Comparison of ENCODE assay signal across 9 mouse cellular contexts in genomic region chr15:26875687-26876086, GRCm38 (mm10). TPM values are rescaled to one million over a fixed set of nuclear protein-coding genes. Genes with fewer than 3 reads are reported as not detected.
DNase-seq lines count a peak whose midpoint lies in the region; ATAC-seq and TF ChIP-seq lines count a peak whose summit lies in the region.
"Had no signal": no experiment of that assay in that cellular context is flagged by ENCODE, and none has a peak within 500 bp of the region (broad histone marks: within the 10 kb centered on the region; RNA-seq: fewer than 3 reads in every experiment).

No protein-coding gene starts in this region.

- H3K36me3 ChIP-seq in liver, adult 2 months (ENCODE audit: control insufficient read depth, insufficient read depth, low read length), result no peaks in the 10 kb centered on the region
- no peaks in the 10 kb centered on the region for H3K36me3 ChIP-seq in liver, embryonic 12.5 days
- H3K36me3 ChIP-seq in embryonic facial prominence, embryonic 15.5 days, result no peaks in the 10 kb centered on the region

- intact Hi-C loops in heart, postnatal 25 days (cut with DNase I), result no loop called here

- no peaks in the 10 kb centered on the region for H3K9me3 ChIP-seq in liver, embryonic 12.5 days (replicated peaks)
- H3K9me3 ChIP-seq in embryonic facial prominence, embryonic 15.5 days (replicated peaks), result no peaks in the 10 kb centered on the region

- no peaks in the 10 kb centered on the region for H3K79me2 ChIP-seq in liver, adult 2 months (ENCODE audit: control insufficient read depth, insufficient read depth, low read length)

- H3K4me2 ChIP-seq in liver, embryonic 12.5 days, result no peak overlapping the region
- H3K4me2 ChIP-seq in embryonic facial prominence, embryonic 15.5 days (replicated peaks), result no peak overlapping the region

- 27% methylated on average over 4 of the region's 4 CpGs for WGBS in liver, adult 2 months
- WGBS in liver, embryonic 12.5 days (ENCODE audit: insufficient replicate concordance), result 59% methylated on average over 4 of the region's 4 CpGs
- 11% methylated on average over 4 of the region's 4 CpGs for WGBS in embryonic facial prominence, embryonic 15.5 days

- H3K27ac ChIP-seq in liver, adult 2 months (replicated peaks; ENCODE audit: insufficient read depth, low read depth, low read length), result no peak overlapping the region
- H3K27ac ChIP-seq in liver, embryonic 12.5 days, result no peak overlapping the region
- peak overlapping the region; percentile 68; the same call in 1 of the 2 replicates for H3K27ac ChIP-seq in embryonic facial prominence, embryonic 15.5 days (replicated peaks)
- H3K27ac ChIP-seq: liver, embryonic 14.5 days had no signal

- H3K4me1 ChIP-seq in liver, adult 2 months (ENCODE audit: control insufficient read depth, insufficient read depth, low read length), result no peaks in the 10 kb centered on the region
- H3K4me1 ChIP-seq in liver, embryonic 12.5 days, result no peaks in the 10 kb centered on the region
- peaks cover 21% of the 10 kb centered on the region for H3K4me1 ChIP-seq in embryonic facial prominence, embryonic 15.5 days

- H3K4me3 ChIP-seq in liver, adult 2 months (ENCODE audit: insufficient read depth, low read depth, low read length), result no peak overlapping the region
- no peak overlapping the region for H3K4me3 ChIP-seq in liver, embryonic 12.5 days
- no peak overlapping the region for H3K4me3 ChIP-seq in embryonic facial prominence, embryonic 15.5 days (replicated peaks)

- DNase-seq in liver, adult 2 months (ENCODE audit: extremely low read depth, low read depth, low spot score), result peak; percentile 3
- DNase-seq in heart, postnatal 25 days (ENCODE audit: low spot score), result peak; percentile 6
- DNase-seq in layer of hippocampus, adult 8-10 months (ENCODE audit: low spot score in 2 of 2), result peak; percentile 62 to 71
- DNase-seq in lung, postnatal 14 days, result peak; percentile 83
- peak; percentile 39 for DNase-seq in right cerebral cortex, postnatal 25 days
- no peak for DNase-seq in thymus, postnatal 36 days

- no peak for ATAC-seq in liver, embryonic 12.5 days
- ATAC-seq in embryonic facial prominence, embryonic 15.5 days (ENCODE audit: insufficient number of reproducible peaks, low FRiP score, low TSS enrichment, low read depth), result peak; percentile 75

- no peak overlapping the region for H3K9ac ChIP-seq in liver, adult 2 months (ENCODE audit: low read depth, low read length)
- H3K9ac ChIP-seq in liver, embryonic 12.5 days, result no peak overlapping the region
- H3K9ac ChIP-seq in embryonic facial prominence, embryonic 15.5 days, result no peak overlapping the region
- H3K9ac ChIP-seq: liver, embryonic 14.5 days had no signal

- H3K27me3 ChIP-seq in liver, adult 2 months (ENCODE audit: control insufficient read depth, insufficient read depth, low read length), result no peaks in the 10 kb centered on the region
- no peaks in the 10 kb centered on the region for H3K27me3 ChIP-seq in liver, embryonic 12.5 days (replicated peaks)
- no peaks in the 10 kb centered on the region for H3K27me3 ChIP-seq in embryonic facial prominence, embryonic 15.5 days

- TF ChIP-seq POLR2A in liver, adult 2 months (IDR thresholded peaks at IDR 0.05; ENCODE audit: extremely low read depth, insufficient read depth, low read length), result no peak

- no peak for TF ChIP-seq CTCF in liver, adult 2 months (IDR thresholded peaks at IDR 0.05; ENCODE audit: low read depth, low read length)

RNA-seq across cellular contexts. Expression of gene Fbxl7, which starts 19.7 kb away (rescaled TPM):
- 1.8 and 1.9 TPM in 2 replicates for total RNA-seq in liver, adult 2 months (2014; rRNA removed)
- polyA plus RNA-seq in liver, adult 2 months (2012; rRNA removed), result 0.29 and 0.70 TPM in 2 replicates
- 4.0 and 4.1 TPM in 2 replicates for polyA plus RNA-seq in liver, embryonic 12.5 days (2016; fragmentation: Nextera tagmentation; extraction: Ambion mirVana)
- 23.7 and 26.2 TPM in 2 replicates for polyA plus RNA-seq in embryonic facial prominence, embryonic 15.5 days (2015; fragmentation: Nextera tagmentation; extraction: Ambion mirVana)
- 1 to 10 TPM; 3.1 to 3.4 TPM for total RNA-seq in heart, postnatal 25 days (2021)
- total RNA-seq in layer of hippocampus, adult 8-10 months (2022), result 1 to 10 TPM; 4.9 to 7.9 (median 5.9) TPM

Comparison
In these comparisons a context has a peak if more than half of its experiments do, and no peak if none do; other contexts are left out.
1. DNase-seq: peak in liver, adult 2 months (single experiment), heart, postnatal 25 days (single experiment), layer of hippocampus, adult 8-10 months (2 of 2), lung, postnatal 14 days (single experiment) and right cerebral cortex, postnatal 25 days (single experiment); none in thymus, postnatal 36 days (0 of 2).